Mouse (Mus musculus): ENCODE data around the gene Kifc3.

GRCm38 (mm10) chr8:95242826-95243571, 40.4 kb upstream of the Kifc3 start:
- TF ChIP-seq SIN3A (IDR thresholded peaks at IDR 0.05; ENCODE audit: low read length) (no peak), NRF1 (IDR thresholded peaks at IDR 0.05; ENCODE audit: insufficient read depth, low read depth, low read length, poor library complexity, severe bottlenecking) (no peak), MAFK (IDR thresholded peaks at IDR 0.05; ENCODE audit: borderline replicate concordance, low read depth, low read length) (no peak), SMC3 (IDR thresholded peaks at IDR 0.05; ENCODE audit: low read depth, low read length) (no peak), POLR2A (IDR thresholded peaks at IDR 0.05; ENCODE audit: control insufficient read depth in 1 of 2, insufficient read depth in 1 of 2, low read depth in 1 of 2, low read length in 2 of 2, poor library complexity in 1 of 2) (no peak), CTCF (IDR thresholded peaks at IDR 0.05 in 2 of 3, conservative IDR thresholded peaks at IDR 0.05 in 1 of 3; ENCODE audit: control insufficient read depth in 1 of 3, insufficient read depth in 1 of 3, low read depth in 2 of 3, low read length in 3 of 3, poor library complexity in 1 of 3, severe bottlenecking in 1 of 3) (no peak), E2F4 (IDR thresholded peaks at IDR 0.05; ENCODE audit: borderline replicate concordance, low read depth, low read length) (no peak), BHLHE40 (IDR thresholded peaks at IDR 0.05; ENCODE audit: borderline replicate concordance, low read depth, low read length) (no peak), TCF12 (IDR thresholded peaks at IDR 0.05; ENCODE audit: low read depth, low read length) (no peak), TAL1 (IDR thresholded peaks at IDR 0.05; ENCODE audit: low read length) (no peak)

Data from MEL (cell line).